Mouse (Mus musculus) small intestine, adult 2 months (tissue): ENCODE measurements around the gene Nrg4.

Experiments used
- CTCF ChIP-seq: fragments of 200-500 bp; IDR thresholded peaks from 2 replicates; pipeline ENCODE4 v1.5.1; 2012; ENCODE audit warnings: low read depth, mild to moderate bottlenecking, control low read depth, inconsistent platforms, low read length, moderate library complexity, mixed read lengths; ENCODE audit not compliant: insufficient replicate concordance, insufficient read length; ENCODE audit errors: extremely low read depth
- POLR2A ChIP-seq: fragments of 200-500 bp; IDR thresholded peaks from 2 replicates; pipeline ENCODE4 v1.6.1; 2012; ENCODE audit warnings: low read depth, mild to moderate bottlenecking, control low read depth, inconsistent platforms, low read length, moderate library complexity

DNA sequence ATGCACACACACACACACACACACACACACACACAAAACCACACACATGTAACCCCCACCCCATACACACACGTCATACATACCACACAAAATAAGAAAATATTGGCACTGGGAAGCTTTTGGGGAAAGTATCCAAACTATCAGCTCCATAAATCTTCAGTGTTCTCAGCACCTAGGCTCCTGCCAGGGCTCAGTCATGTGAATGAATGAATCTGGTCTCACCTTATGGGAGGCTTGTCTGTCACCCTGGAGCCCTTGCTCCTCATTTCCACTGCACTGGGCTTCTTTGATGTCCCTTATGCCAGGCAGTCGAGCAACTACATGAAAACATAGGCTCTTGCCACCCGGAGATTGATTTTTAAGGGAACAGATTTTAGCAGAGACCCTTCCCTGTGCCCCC is 33.7 kb upstream of the Nrg4 start:
- TF ChIP-seq CTCF (no peak), POLR2A (no peak)
